ENCODE assay signal across 17 mouse cellular contexts in the genomic region with DNA sequence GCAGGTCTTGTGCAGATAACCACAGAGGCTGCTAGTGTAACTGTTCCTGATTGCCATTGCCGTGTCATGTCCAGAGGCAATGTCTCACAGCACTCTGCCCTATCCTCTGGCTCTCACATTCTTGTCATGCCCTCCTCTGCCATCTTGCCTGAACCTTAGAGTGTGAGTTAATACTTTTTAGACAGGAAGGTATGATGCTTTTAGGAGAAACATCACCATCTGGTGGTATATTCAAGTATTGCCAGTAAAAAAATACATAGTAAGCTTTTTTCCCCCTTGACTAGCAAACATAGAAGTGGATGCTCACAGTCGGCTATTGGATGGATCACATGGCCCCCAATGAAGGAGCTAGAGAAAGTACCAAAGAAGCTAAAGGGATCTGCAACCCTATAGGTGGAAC.
DNase-seq lines count a peak whose midpoint lies in the region; ATAC-seq and TF ChIP-seq lines count a peak whose summit lies in the region.
"Had no signal": no experiment of that assay in that cellular context is flagged by ENCODE, and none has a peak within 500 bp of the region (broad histone marks: within the 10 kb centered on the region; RNA-seq: fewer than 3 reads in every experiment).

No protein-coding gene starts in this region.

- H3K4me1 ChIP-seq in intestine, postnatal 0 days (replicated peaks; ENCODE audit: control insufficient read depth, insufficient read depth, low read length): no peaks in the 10 kb centered on the region
- no peaks in the 10 kb centered on the region for H3K4me1 ChIP-seq in intestine, embryonic 16.5 days (ENCODE audit: control insufficient read depth, insufficient read depth, low read length)
- no peaks in the 10 kb centered on the region for H3K4me1 ChIP-seq in midbrain, postnatal 0 days (ENCODE audit: insufficient read depth, low read length)
- H3K4me1 ChIP-seq in midbrain, embryonic 15.5 days: no peaks in the 10 kb centered on the region
- H3K4me1 ChIP-seq in stomach, postnatal 0 days (replicated peaks; ENCODE audit: control insufficient read depth, insufficient read depth): no peaks in the 10 kb centered on the region
- H3K4me1 ChIP-seq: heart, embryonic 13.5 days; hindbrain, embryonic 15.5 days; limb, embryonic 10.5 days; neural tube, embryonic 13.5 days had no signal

- no peak for DNase-seq in midbrain, postnatal 0 days (ENCODE audit: low spot score)
- DNase-seq in c-Kit-positive CD71-positive TER-119-negative erythroid progenitor cells, embryonic 14.5 days (ENCODE audit: low read depth): peak; percentile 17
- no peak for DNase-seq in stomach, postnatal 0 days (ENCODE audit: low spot score)
- no peak for DNase-seq in kidney, postnatal 25 days
- no peak for DNase-seq in adrenal gland, adult 8-10 months
- DNase-seq: cerebellum, adult 2 months; embryo, embryonic 11 days; gastrocnemius, postnatal 14 days; lung, postnatal 10 days; midbrain, embryonic 14.5 days had no signal

- peak; percentile 42 for TF ChIP-seq CTCF in intestine, postnatal 0 days (IDR thresholded peaks at IDR 0.05; ENCODE audit: low read depth)
- peak; percentile 48 for TF ChIP-seq CTCF in midbrain, postnatal 0 days (IDR thresholded peaks at IDR 0.05)
- peak; percentile 50 for TF ChIP-seq CTCF in stomach, postnatal 0 days (IDR thresholded peaks at IDR 0.05; ENCODE audit: low read depth)

- no peaks in the 10 kb centered on the region for H3K27me3 ChIP-seq in intestine, postnatal 0 days (replicated peaks; ENCODE audit: control insufficient read depth, insufficient read depth, low read length)
- H3K27me3 ChIP-seq in intestine, embryonic 16.5 days (replicated peaks; ENCODE audit: control insufficient read depth, insufficient read depth, low read length): no peaks in the 10 kb centered on the region
- H3K27me3 ChIP-seq in midbrain, postnatal 0 days (ENCODE audit: insufficient read depth, low read length): no peaks in the 10 kb centered on the region
- H3K27me3 ChIP-seq in midbrain, embryonic 15.5 days (replicated peaks): no peaks in the 10 kb centered on the region
- H3K27me3 ChIP-seq in stomach, postnatal 0 days (ENCODE audit: control insufficient read depth, insufficient read depth, low read length): no peaks in the 10 kb centered on the region
- H3K27me3 ChIP-seq: heart, embryonic 13.5 days; hindbrain, embryonic 15.5 days; neural tube, embryonic 13.5 days had no signal

- H3K36me3 ChIP-seq in intestine, postnatal 0 days (ENCODE audit: control insufficient read depth, insufficient read depth): no peaks in the 10 kb centered on the region
- no peaks in the 10 kb centered on the region for H3K36me3 ChIP-seq in intestine, embryonic 16.5 days (ENCODE audit: control insufficient read depth, insufficient read depth, low read length)
- H3K36me3 ChIP-seq in midbrain, postnatal 0 days (ENCODE audit: insufficient read depth, low read length): no peaks in the 10 kb centered on the region
- H3K36me3 ChIP-seq in midbrain, embryonic 15.5 days (replicated peaks): no peaks in the 10 kb centered on the region
- H3K36me3 ChIP-seq in stomach, postnatal 0 days (ENCODE audit: control insufficient read depth, insufficient read depth, low read length): no peaks in the 10 kb centered on the region
- H3K36me3 ChIP-seq: heart, embryonic 13.5 days; hindbrain, embryonic 15.5 days; limb, embryonic 10.5 days; neural tube, embryonic 13.5 days had no signal

- H3K9ac ChIP-seq in intestine, postnatal 0 days (ENCODE audit: low read depth, low read length): no peak overlapping the region
- H3K9ac ChIP-seq in intestine, embryonic 16.5 days (ENCODE audit: low read depth, low read length): no peak overlapping the region
- H3K9ac ChIP-seq in midbrain, postnatal 0 days (replicated peaks; ENCODE audit: low read length, poor library complexity, severe bottlenecking): no peak overlapping the region
- no peak overlapping the region for H3K9ac ChIP-seq in midbrain, embryonic 15.5 days
- no peak overlapping the region for H3K9ac ChIP-seq in stomach, postnatal 0 days (ENCODE audit: low read length)
- H3K9ac ChIP-seq: heart, embryonic 13.5 days; hindbrain, embryonic 15.5 days; neural tube, embryonic 13.5 days had no signal

- no peaks in the 10 kb centered on the region for H3K9me3 ChIP-seq in intestine, postnatal 0 days (ENCODE audit: control insufficient read depth)
- H3K9me3 ChIP-seq in intestine, embryonic 16.5 days (ENCODE audit: control insufficient read depth, low read length): no peaks in the 10 kb centered on the region
- H3K9me3 ChIP-seq in midbrain, postnatal 0 days (ENCODE audit: low read length): no peaks in the 10 kb centered on the region
- no peaks in the 10 kb centered on the region for H3K9me3 ChIP-seq in midbrain, embryonic 15.5 days
- no peaks in the 10 kb centered on the region for H3K9me3 ChIP-seq in stomach, postnatal 0 days (ENCODE audit: control insufficient read depth, low read length)
- H3K9me3 ChIP-seq: heart, embryonic 13.5 days; hindbrain, embryonic 15.5 days; limb, embryonic 10.5 days; neural tube, embryonic 13.5 days had no signal

- H3K27ac ChIP-seq in intestine, postnatal 0 days (ENCODE audit: low read depth, low read length): no peak overlapping the region
- H3K27ac ChIP-seq in intestine, embryonic 16.5 days (ENCODE audit: low read length): no peak overlapping the region
- no peak overlapping the region for H3K27ac ChIP-seq in midbrain, postnatal 0 days (ENCODE audit: low read depth, low read length)
- no peak overlapping the region for H3K27ac ChIP-seq in midbrain, embryonic 15.5 days
- H3K27ac ChIP-seq in stomach, postnatal 0 days (replicated peaks): no peak overlapping the region
- H3K27ac ChIP-seq: heart, embryonic 13.5 days; hindbrain, embryonic 15.5 days; limb, embryonic 10.5 days; neural tube, embryonic 13.5 days had no signal

- no peak for TF ChIP-seq EP300 in stomach, postnatal 0 days (optimal IDR thresholded peaks at IDR 0.05)

- no peak for ATAC-seq in intestine, postnatal 0 days
- no peak for ATAC-seq in intestine, embryonic 16.5 days
- no peak for ATAC-seq in midbrain, postnatal 0 days (ENCODE audit: low FRiP score)
- no peak for ATAC-seq in midbrain, embryonic 15.5 days (replicated peaks)
- ATAC-seq in stomach, postnatal 0 days (ENCODE audit: low FRiP score, low TSS enrichment): no peak

- 68% methylated on average over 2 of the region's 2 CpGs for WGBS in intestine, postnatal 0 days
- 84% methylated on average over 2 of the region's 2 CpGs for WGBS in intestine, embryonic 16.5 days
- WGBS in midbrain, postnatal 0 days: 70% methylated on average over 2 of the region's 2 CpGs
- 84% methylated on average over 2 of the region's 2 CpGs for WGBS in midbrain, embryonic 15.5 days
- 75% methylated on average over 2 of the region's 2 CpGs for WGBS in stomach, postnatal 0 days

- H3K4me2 ChIP-seq in intestine, postnatal 0 days (replicated peaks; ENCODE audit: low read depth): no peak overlapping the region
- H3K4me2 ChIP-seq in intestine, embryonic 16.5 days (ENCODE audit: low read depth, low read length): no peak overlapping the region
- H3K4me2 ChIP-seq in midbrain, postnatal 0 days (ENCODE audit: low read depth, low read length, poor library complexity, severe bottlenecking): no peak overlapping the region
- H3K4me2 ChIP-seq in midbrain, embryonic 15.5 days: no peak overlapping the region
- no peak overlapping the region for H3K4me2 ChIP-seq in stomach, postnatal 0 days (replicated peaks; ENCODE audit: low read depth)
- H3K4me2 ChIP-seq: heart, embryonic 13.5 days; hindbrain, embryonic 15.5 days; neural tube, embryonic 13.5 days had no signal

- no peak overlapping the region for H3K4me3 ChIP-seq in intestine, postnatal 0 days (ENCODE audit: low read depth, low read length)
- no peak overlapping the region for H3K4me3 ChIP-seq in intestine, embryonic 16.5 days (ENCODE audit: low read length)
- H3K4me3 ChIP-seq in midbrain, postnatal 0 days (ENCODE audit: low read depth, low read length): no peak overlapping the region
- H3K4me3 ChIP-seq in midbrain, embryonic 15.5 days: no peak overlapping the region
- no peak overlapping the region for H3K4me3 ChIP-seq in stomach, postnatal 0 days (ENCODE audit: low read depth, low read length)
- H3K4me3 ChIP-seq: heart, embryonic 13.5 days; hindbrain, embryonic 15.5 days; limb, embryonic 10.5 days; neural tube, embryonic 13.5 days had no signal
